Mouse (Mus musculus): ENCODE measurements around the gene Klrb1a.
A peak's percentile ranks its signal among the peaks of the same experiment; 100 is the strongest.

Gene Klrb1a

GRCm38 (mm10) chr6:128599555-128599954 is 23.8 kb downstream of the Klrb1a start:
- no peak for DNase-seq

- DNase-seq = no peak
Observed at GRCm38 (mm10) chr6:128598256-128599047, 24.9 kb downstream of the Klrb1a start.

- peak; percentile 93 for DNase-seq
Observed at GRCm38 (mm10) chr6:128597121-128597522, 26.2 kb downstream of the Klrb1a start.

- no peak for DNase-seq
Observed at GRCm38 (mm10) chr6:128594651-128595050, 28.7 kb downstream of the Klrb1a start.

GRCm38 (mm10) chr6:128589426-128589825 is 33.9 kb downstream of the Klrb1a start:
- no peak for DNase-seq

GRCm38 (mm10) chr6:128587619-128588018 is 35.7 kb downstream of the Klrb1a start:
- no peak for DNase-seq

GRCm38 (mm10) chr6:128585642-128586245 is 37.6 kb downstream of the Klrb1a start:
- DNase-seq = peak; percentile 75

- peak; percentile 61 for DNase-seq
Observed at GRCm38 (mm10) chr6:128584070-128584660, 39.2 kb downstream of the Klrb1a start.

GRCm38 (mm10) chr6:128581508-128581907 is 41.8 kb downstream of the Klrb1a start, which contains the start of gene A2ml1:
A2ml1 (minus strand) TSS chr6:128581608.
- DNase-seq = peak; percentile 40

GRCm38 (mm10) chr6:128577301-128577700 is 46.0 kb downstream of the Klrb1a start:
- DNase-seq = no peak

- DNase-seq = peak; percentile 66
Observed at GRCm38 (mm10) chr6:128566589-128566988, 56.7 kb downstream of the Klrb1a start.
